Mouse (Mus musculus) G1E-ER4 (cell line): ENCODE results near the gene Car5a. TPM values are rescaled to one million over a fixed set of nuclear protein-coding genes. Genes with fewer than 3 reads are reported as not detected.

Experiments used
- GATA1 ChIP-seq: IDR thresholded peaks from one replicate; pipeline ENCODE4 v1.8.0; 2012; ENCODE audit warnings: low read length, inconsistent platforms
- polyA plus RNA-seq: library from polyadenylated mRNA; stranded (reverse); fragments of >175 nt; gene quantifications from 2 replicates; pipeline ENCODE4 v1.2.3, GENCODE M21; 2012

Car5a gene
- polyA plus RNA-seq, 1 experiment, result 1.0 TPM

GRCm38 (mm10) chr8:121906542-121907512, 37.9 kb downstream of the Car5a start:
- no peak for TF ChIP-seq GATA1

- TF ChIP-seq GATA1, result no peak
These were observed 38.8 kb downstream of the Car5a start for GRCm38 (mm10) chr8:121905864-121906263.

GRCm38 (mm10) chr8:121905420-121905819, 39.3 kb downstream of the Car5a start:
- TF ChIP-seq GATA1, result no peak

GRCm38 (mm10) chr8:121904999-121905398, 39.7 kb downstream of the Car5a start:
- TF ChIP-seq GATA1, result no peak

- TF ChIP-seq GATA1, result no peak
These were observed 40.7 kb downstream of the Car5a start for GRCm38 (mm10) chr8:121903977-121904376.

GRCm38 (mm10) chr8:121901498-121902236, 43.0 kb downstream of the Car5a start:
- no peak for TF ChIP-seq GATA1

- TF ChIP-seq GATA1, result peak; percentile 78
These were observed 45.3 kb downstream of the Car5a start for GRCm38 (mm10) chr8:121899180-121900044.

- TF ChIP-seq GATA1, result no peak
These were observed 46.2 kb downstream of the Car5a start for GRCm38 (mm10) chr8:121898401-121898931.

- no peak for TF ChIP-seq GATA1
These were observed 46.8 kb downstream of the Car5a start for GRCm38 (mm10) chr8:121897871-121898381.

- TF ChIP-seq GATA1, result no peak
These were observed 47.5 kb downstream of the Car5a start for GRCm38 (mm10) chr8:121897205-121897604.

GRCm38 (mm10) chr8:121896476-121897145, 48.1 kb downstream of the Car5a start:
- no peak for TF ChIP-seq GATA1

- TF ChIP-seq GATA1, result no peak
These were observed 48.8 kb downstream of the Car5a start for GRCm38 (mm10) chr8:121895910-121896309.

- no peak for TF ChIP-seq GATA1
These were observed 51.8 kb downstream of the Car5a start for GRCm38 (mm10) chr8:121892875-121893274.
